Mouse (Mus musculus): ENCODE measurements around the gene Sash3.

DNA sequence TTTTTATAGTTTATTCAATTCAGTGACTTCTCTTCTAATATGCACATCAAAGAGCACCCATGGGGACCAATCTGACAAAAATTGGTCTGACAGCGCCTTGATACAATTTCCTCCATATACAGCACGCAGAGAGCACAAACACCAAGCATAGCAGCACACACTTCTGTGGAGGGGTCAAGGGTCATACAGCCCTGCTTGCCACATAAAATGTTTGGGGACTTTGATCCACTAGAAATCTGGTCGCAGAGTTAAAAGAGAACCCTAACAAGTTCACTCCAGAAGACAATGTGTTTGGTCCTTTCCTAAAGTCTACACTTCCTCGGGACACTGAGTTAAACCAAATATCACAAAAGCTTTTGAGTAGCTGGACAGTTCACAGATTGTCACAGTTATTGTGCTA, 56.8 kb downstream of the Sash3 start:
- TF ChIP-seq CTCF (IDR thresholded peaks at IDR 0.05; ENCODE audit: insufficient read depth, low read depth, low read length) (no peak), POLR2A (IDR thresholded peaks at IDR 0.05; ENCODE audit: insufficient read depth, low read depth, low read length) (no peak)
